Mouse (Mus musculus) testis, adult 2 months (tissue): ENCODE results near the gene Camta1. TPM values are rescaled to one million over a fixed set of nuclear protein-coding genes. Genes with fewer than 3 reads are reported as not detected.

Source experiments
- H3K27ac ChIP-seq: fragments of 200-500 bp; 2 replicates; pipeline ENCODE4 v1.5.1; 2012; ENCODE audit warnings: low read depth, low read length; ENCODE audit not compliant: control insufficient read depth, insufficient read depth
- H3K27me3 ChIP-seq: fragments of 200-500 bp; 2 replicates; pipeline ENCODE4 v1.6.1; 2012; ENCODE audit warnings: mild to moderate bottlenecking, low read length, moderate library complexity; ENCODE audit not compliant: control insufficient read depth, insufficient read depth
- H3K36me3 ChIP-seq: fragments of 200-500 bp; 2 replicates; pipeline ENCODE4 v1.6.1; 2012; ENCODE audit warnings: mild to moderate bottlenecking, low read length; ENCODE audit not compliant: control insufficient read depth, insufficient read depth
- H3K4me1 ChIP-seq: fragments of 200-500 bp; 2 replicates; pipeline ENCODE4 v1.6.1; 2012; ENCODE audit warnings: low read length; ENCODE audit not compliant: control insufficient read depth, insufficient read depth
- H3K4me3 ChIP-seq: fragments of 200-500 bp; 2 replicates; pipeline ENCODE4 v1.5.1; 2012; ENCODE audit warnings: low read depth, mild to moderate bottlenecking, low read length, moderate library complexity, mixed read lengths; ENCODE audit not compliant: control insufficient read depth
- CTCF ChIP-seq: fragments of 200-500 bp; IDR thresholded peaks from 2 replicates; pipeline ENCODE4 v1.5.1; 2012; ENCODE audit warnings: low read depth, mild to moderate bottlenecking, inconsistent platforms, low read length, moderate library complexity; ENCODE audit not compliant: control insufficient read depth, insufficient read depth, insufficient replicate concordance
- POLR2A ChIP-seq: fragments of 200-500 bp; IDR thresholded peaks from 2 replicates; pipeline ENCODE4 v1.6.1; 2012; ENCODE audit warnings: low read depth, mild to moderate bottlenecking, inconsistent platforms, low read length, moderate library complexity; ENCODE audit not compliant: control insufficient read depth
- polyA plus RNA-seq: library from polyadenylated mRNA; depleted of rRNA; stranded (reverse); fragments of >200 nt; gene quantifications from 2 replicates; pipeline ENCODE4 v1.2.3, GENCODE M21; 2012

Gene Camta1
- polyA plus RNA-seq, 1 experiment = 15.4 TPM

DNA sequence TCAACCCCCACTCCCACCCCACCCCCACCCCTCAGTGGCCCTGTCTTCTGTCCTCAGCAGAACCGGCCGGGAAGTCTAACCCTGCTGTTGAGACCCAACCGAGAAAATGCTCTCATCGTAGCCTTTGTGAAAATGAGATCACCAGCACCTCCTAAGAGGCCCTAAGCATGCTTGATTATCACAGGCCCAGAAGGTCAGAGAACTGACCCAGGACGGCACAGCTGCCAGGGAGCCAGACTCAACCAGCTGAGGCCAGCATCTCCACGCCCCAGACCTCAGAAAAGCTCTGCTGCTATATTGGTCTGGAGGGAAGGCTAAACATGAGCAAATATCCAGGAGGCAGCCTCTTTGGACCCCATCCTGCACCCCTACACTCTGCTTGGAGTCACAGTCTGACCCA, 321.1 kb downstream of the Camta1 start:
- Histone ChIP-seq H3K4me1 (peaks cover 2% of the 10 kb centered on the region), H3K36me3 (no peaks in the 10 kb centered on the region), H3K27me3 (no peaks in the 10 kb centered on the region; the same call in 1 of the 2 replicates), H3K4me3 (no peak overlapping the region), H3K27ac (no peak overlapping the region)
- TF ChIP-seq CTCF (no peak), POLR2A (no peak)

- Histone ChIP-seq H3K27me3 (no peaks in the 10 kb centered on the region; the same call in 1 of the 2 replicates), H3K27ac (no peak overlapping the region), H3K36me3 (no peaks in the 10 kb centered on the region), H3K4me1 (peaks cover 2% of the 10 kb centered on the region), H3K4me3 (no peak overlapping the region)
- TF ChIP-seq CTCF (no peak), POLR2A (no peak)
Observed at GRCm38 (mm10) chr4:151539881-151540280, 321.8 kb downstream of the Camta1 start.

DNA sequence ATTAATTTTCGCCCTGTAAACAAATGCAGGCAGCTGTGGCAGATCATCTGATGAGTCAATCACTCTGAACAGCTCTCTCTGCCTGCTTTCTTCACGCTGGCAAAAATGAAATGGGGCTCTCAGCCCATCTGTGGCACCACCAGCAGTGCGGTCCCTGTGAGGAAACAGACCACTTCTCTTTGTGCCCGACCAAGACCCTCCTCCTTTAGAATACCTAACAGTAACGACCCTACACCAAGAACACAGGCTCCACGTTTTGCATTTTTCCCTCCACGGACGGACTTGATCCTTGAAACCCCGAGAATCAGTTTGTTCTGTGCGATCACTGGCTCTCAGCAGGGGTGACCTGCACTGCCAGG, 322.5 kb downstream of the Camta1 start:
- no peak overlapping the region for H3K4me3 ChIP-seq
- no peaks in the 10 kb centered on the region for H3K36me3 ChIP-seq
- TF ChIP-seq CTCF (no peak), POLR2A (no peak)
- H3K27ac ChIP-seq = no peak overlapping the region
- H3K4me1 ChIP-seq = peaks cover 2% of the 10 kb centered on the region
- H3K27me3 ChIP-seq = no peaks in the 10 kb centered on the region; the same call in 1 of the 2 replicates

DNA sequence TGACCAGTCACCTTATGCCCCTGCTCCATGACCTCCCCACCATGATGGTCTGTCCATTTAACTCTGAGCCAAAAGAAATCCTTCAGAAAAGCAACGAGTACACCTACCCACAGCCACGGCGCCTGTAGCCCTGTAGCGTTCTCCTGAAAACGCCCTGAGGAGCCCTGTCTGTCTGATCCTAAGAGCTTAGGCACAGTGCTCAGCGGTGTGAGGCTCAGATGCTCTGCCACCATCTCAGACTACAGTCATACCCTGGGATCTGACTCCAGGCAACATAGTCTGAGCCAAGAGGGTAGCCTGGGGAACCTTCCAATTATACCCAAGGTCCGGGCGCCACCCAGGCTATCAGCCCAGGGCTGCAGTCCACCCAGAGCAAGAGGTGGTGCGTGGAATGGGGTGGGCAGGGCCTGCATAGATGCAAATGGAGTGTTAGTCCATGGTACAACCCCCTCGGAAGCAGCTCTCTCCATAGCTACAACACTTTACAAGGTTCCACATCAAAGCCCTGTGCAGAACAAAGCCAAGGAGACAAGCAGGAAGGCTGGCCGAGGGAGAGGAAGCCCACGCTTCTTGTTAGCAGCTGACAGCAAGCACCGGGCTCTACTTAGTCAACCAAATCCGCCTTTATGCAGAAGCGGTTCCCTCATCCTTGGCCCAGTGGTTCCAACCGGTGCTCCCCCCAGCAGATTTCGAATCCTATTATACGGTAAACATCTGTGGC, 323.1 kb downstream of the Camta1 start:
- H3K36me3 ChIP-seq = no peaks in the 10 kb centered on the region
- TF ChIP-seq CTCF = no peak
- TF ChIP-seq POLR2A = no peak
- no peaks in the 10 kb centered on the region; the same call in 1 of the 2 replicates for H3K27me3 ChIP-seq
- H3K4me1 ChIP-seq = peaks cover 2% of the 10 kb centered on the region
- no peak overlapping the region for H3K27ac ChIP-seq
- no peak overlapping the region for H3K4me3 ChIP-seq

DNA sequence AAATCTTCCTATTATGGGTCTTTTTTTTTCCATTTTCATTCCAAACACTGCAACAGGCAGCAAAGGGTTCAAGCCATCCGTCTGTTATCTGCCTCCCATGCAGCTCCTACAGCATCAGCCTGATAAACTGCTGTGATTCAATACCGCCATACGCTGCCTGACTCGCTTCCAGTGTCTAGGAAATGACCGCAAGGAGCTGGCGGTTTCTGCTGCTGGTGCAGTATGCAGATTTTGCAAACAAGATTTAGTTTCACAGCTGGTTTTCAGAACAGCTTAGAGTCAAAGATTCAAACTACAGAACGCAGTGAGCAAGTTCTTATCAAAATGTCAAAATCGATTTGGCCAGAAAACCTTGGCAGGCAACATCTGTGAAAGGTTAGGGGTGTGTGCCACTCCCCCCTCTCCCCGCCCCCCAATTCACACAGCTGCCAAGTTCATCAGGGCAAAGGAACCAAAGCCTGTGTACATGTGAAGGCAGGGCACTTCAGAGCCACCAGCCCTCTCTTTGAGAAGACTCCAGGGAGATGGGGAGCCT, 325.7 kb downstream of the Camta1 start:
- no peaks in the 10 kb centered on the region; the same call in 1 of the 2 replicates for H3K27me3 ChIP-seq
- TF ChIP-seq CTCF (no peak), POLR2A (no peak)
- H3K36me3 ChIP-seq = no peaks in the 10 kb centered on the region
- no peak overlapping the region for H3K27ac ChIP-seq
- peaks cover 2% of the 10 kb centered on the region for H3K4me1 ChIP-seq
- H3K4me3 ChIP-seq = no peak overlapping the region

DNA sequence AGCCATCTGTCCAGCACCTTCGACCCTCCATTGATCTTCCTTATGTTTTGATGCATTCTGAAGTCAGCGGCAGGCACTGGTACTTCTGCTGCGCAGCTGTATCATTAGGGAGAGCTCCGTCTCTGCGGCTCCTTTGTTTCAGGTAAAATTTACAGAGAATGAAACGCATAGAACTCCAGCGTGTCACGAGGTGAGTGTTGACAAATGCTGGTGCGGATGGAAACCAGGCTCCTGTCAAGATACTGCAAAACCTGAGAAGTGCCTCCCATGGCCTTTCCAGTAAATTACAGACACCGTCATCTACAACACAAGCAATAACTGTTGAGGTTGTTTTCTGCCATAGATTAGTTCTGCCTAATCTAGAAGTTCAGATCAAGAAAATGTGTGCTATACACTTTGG, 328.2 kb downstream of the Camta1 start:
- Histone ChIP-seq H3K27me3 (no peaks in the 10 kb centered on the region; the same call in 1 of the 2 replicates), H3K4me1 (peaks cover 2% of the 10 kb centered on the region), H3K36me3 (no peaks in the 10 kb centered on the region), H3K27ac (no peak overlapping the region), H3K4me3 (no peak overlapping the region)
- TF ChIP-seq POLR2A (no peak), CTCF (no peak)

DNA sequence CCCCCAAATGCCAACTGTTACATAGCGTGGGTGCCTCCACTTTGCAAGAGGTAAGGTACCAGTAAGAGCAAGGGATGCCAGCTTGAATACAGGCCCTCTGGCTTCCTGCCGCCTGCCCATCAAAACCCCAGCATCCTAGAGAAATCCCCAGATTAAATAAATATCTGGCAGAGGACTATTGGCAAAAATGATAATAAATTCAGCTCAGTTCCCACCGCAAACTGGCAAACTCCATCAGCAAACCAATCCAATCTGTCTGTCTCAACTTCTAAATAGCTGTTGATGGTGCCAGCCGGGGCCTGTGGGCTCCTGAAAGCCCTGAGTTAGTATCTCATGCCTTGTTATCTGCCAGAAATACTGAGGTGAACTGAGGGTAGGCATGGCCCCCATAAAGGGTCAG, 333.2 kb downstream of the Camta1 start:
- Histone ChIP-seq H3K4me3 (no peak overlapping the region), H3K36me3 (no peaks in the 10 kb centered on the region), H3K4me1 (no peaks in the 10 kb centered on the region), H3K27me3 (no peaks in the 10 kb centered on the region), H3K27ac (no peak overlapping the region)
- no peak for TF ChIP-seq POLR2A
- no peak for TF ChIP-seq CTCF
